Mouse (Mus musculus) E14TG2a.4 (cell line): Measurements from ENCODE around the gene Mdh1b.

Experiments
- CTCF ChIP-seq: conservative IDR thresholded peaks from 2 replicates; pipeline ENCODE4 v1.5.1; 2014; ENCODE audit warnings: low read length
- POU5F1 ChIP-seq: IDR thresholded peaks from 2 replicates; pipeline ENCODE4 v1.6.1; 2014; ENCODE audit warnings: low read length, borderline replicate concordance

DNA sequence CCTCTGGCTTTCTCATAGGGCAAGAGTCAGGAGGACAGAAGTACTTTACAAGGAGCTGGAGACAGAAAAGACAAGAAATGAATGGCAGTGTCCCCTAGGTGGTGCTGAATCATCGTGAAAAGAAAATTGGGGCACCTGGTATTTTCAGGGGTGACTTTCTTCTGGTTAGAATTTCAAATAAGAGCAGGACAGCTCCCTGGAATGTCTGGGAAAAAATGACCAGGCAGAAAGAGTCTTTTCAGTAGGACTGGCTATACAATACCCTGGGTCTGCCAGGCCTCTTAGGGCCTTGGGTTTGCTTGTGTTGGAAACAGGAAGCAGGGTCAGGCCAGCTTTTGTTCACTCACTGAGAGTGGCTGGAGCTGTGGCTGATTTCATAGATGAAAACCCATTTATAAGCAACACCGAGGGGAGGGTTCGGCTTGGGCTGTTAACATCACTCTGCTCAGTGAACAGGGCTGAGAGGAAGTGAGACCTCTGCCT, 33.1 kb upstream of the Mdh1b start:
- TF ChIP-seq CTCF (no peak), POU5F1 (no peak)
